Mouse (Mus musculus) kidney, embryonic 15.5 days (tissue): ENCODE measurements at regions not wholly inside any gene's neighbourhood (a gene's known extent, or its start where the extent isn't known, plus 50 kb on each side); places are given as distances from the start of the nearest gene placed in this dataset.

Experiments used
- ATAC-seq: fragments of 200-750 bp; cut with Nextera tagmentation; replicated peaks from 2 replicates; pipeline ENCODE4 v1.8.0; 2017; ENCODE audit warnings: moderate TSS enrichment; ENCODE audit not compliant: low FRiP score
- H3K27ac ChIP-seq: fragments of 300-500 bp; sonication (generic); 2 replicates; pipeline ENCODE4 v1.5.1; 2015; ENCODE audit warnings: mild to moderate bottlenecking, inconsistent platforms
- H3K27me3 ChIP-seq: fragments of 300-500 bp; sonication (generic); 2 replicates; pipeline ENCODE4 v1.6.1; 2015; ENCODE audit warnings: inconsistent platforms
- H3K36me3 ChIP-seq: fragments of 300-500 bp; sonication (generic); 2 replicates; pipeline ENCODE4 v1.6.1; 2015; ENCODE audit warnings: inconsistent platforms
- H3K4me1 ChIP-seq: fragments of 300-500 bp; sonication (generic); 2 replicates; pipeline ENCODE4 v1.6.1; 2015; ENCODE audit warnings: inconsistent platforms
- H3K4me2 ChIP-seq: fragments of 300-500 bp; sonication (generic); 2 replicates; pipeline ENCODE4 v1.6.1; 2015; ENCODE audit warnings: moderate library complexity, mild to moderate bottlenecking, inconsistent platforms
- H3K4me3 ChIP-seq: fragments of 300-500 bp; sonication (generic); replicated peaks from 2 replicates; pipeline ENCODE4 v1.5.1; 2015; ENCODE audit warnings: mild to moderate bottlenecking, inconsistent platforms
- H3K9ac ChIP-seq: fragments of 300-500 bp; sonication (generic); 2 replicates; pipeline ENCODE4 v1.6.1; 2015; ENCODE audit warnings: mild to moderate bottlenecking, inconsistent platforms
- H3K9me3 ChIP-seq: fragments of 300-500 bp; sonication (generic); replicated peaks from 2 replicates; pipeline ENCODE4 v1.6.1; 2016; ENCODE audit warnings: inconsistent platforms
- WGBS: fragments of 180-500 bp; shearing (Covaris S2); methylation state at CpG from one replicate; pipeline ENCODE4 v1.1.7; 2015; ENCODE audit warnings: mixed read lengths; 5-methylcytosine and 5-hydroxymethylcytosine counted together

DNA sequence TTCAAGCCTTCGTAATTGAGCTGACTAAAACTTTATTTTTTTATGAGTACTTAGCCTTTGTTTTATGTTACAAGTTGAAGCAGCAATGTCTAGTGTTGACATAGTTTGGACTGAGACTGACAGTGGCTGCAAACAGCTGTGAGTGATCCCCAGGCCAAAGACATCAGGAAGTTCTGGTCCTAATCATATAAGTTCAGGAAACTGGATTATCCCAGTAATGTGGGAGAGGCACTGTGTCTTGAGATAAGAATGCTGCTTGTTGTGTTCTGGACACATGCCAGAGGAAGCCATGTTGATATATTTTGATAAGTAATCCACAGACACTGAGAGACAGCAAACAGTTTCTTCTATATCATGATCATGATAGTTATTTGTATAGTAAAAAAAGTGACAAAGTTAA lies 153.4 kb downstream of the Lrriq3 start:
- no peaks in the 10 kb centered on the region for H3K4me1 ChIP-seq
- no peak overlapping the region for H3K4me3 ChIP-seq
- 69% methylated on average over 1 of the region's 1 CpGs for WGBS
- no peak overlapping the region for H3K27ac ChIP-seq
- no peaks in the 10 kb centered on the region for H3K9me3 ChIP-seq
- H3K27me3 ChIP-seq = no peaks in the 10 kb centered on the region
- no peak overlapping the region for H3K9ac ChIP-seq
- no peak overlapping the region for H3K4me2 ChIP-seq
- no peak for ATAC-seq
- no peaks in the 10 kb centered on the region for H3K36me3 ChIP-seq

DNA sequence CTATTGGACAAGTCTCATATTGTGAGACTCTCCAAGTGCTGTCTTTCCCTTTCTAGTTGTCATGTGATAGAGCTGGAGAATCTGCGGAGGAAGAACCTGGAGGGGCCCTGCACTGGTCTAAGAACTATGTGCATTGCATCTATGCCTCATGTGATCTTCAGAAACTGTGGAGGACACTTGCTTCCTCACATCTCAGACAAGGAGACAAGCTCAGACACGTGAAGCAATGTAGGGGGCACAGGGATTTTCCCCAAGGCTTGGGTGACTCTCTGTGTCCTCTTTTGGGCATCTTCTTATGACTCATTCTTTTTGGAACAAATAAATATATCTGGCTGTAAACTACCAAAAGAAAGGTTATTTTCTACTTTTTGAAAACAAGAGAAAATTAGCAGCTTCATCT lies 153.9 kb downstream of the Lrriq3 start:
- no peak for ATAC-seq
- Histone ChIP-seq H3K27ac (no peak overlapping the region), H3K4me1 (no peaks in the 10 kb centered on the region), H3K4me2 (no peak overlapping the region), H3K9me3 (no peaks in the 10 kb centered on the region), H3K27me3 (no peaks in the 10 kb centered on the region), H3K4me3 (no peak overlapping the region), H3K9ac (no peak overlapping the region), H3K36me3 (no peaks in the 10 kb centered on the region)
- WGBS = 80% methylated on average over 2 of the region's 2 CpGs

DNA sequence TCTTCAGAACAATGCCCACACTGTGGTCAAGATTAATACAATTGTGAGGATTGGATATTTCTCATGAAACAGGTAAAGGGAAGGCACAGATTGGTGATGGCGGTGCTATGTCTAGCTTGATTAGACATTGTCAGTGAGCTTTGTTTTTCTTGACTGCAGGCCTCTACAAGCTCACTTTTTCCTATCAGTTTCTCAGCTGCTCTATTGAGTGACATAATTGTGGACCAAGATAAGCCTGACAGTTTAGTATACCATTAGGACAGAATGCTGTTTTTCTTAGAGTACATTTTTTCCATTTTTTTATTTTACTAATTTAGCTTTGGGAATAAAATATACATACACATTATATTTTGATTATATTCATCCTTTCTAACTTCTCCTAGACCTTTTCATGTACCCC lies 154.7 kb downstream of the Lrriq3 start:
- H3K4me2 ChIP-seq = no peak overlapping the region
- no peaks in the 10 kb centered on the region for H3K9me3 ChIP-seq
- no peaks in the 10 kb centered on the region for H3K36me3 ChIP-seq
- no peak for ATAC-seq
- H3K27me3 ChIP-seq = no peaks in the 10 kb centered on the region
- 90% methylated on average over 1 of the region's 1 CpGs for WGBS
- H3K4me3 ChIP-seq = no peak overlapping the region
- no peak overlapping the region for H3K27ac ChIP-seq
- no peak overlapping the region for H3K9ac ChIP-seq
- no peaks in the 10 kb centered on the region for H3K4me1 ChIP-seq

DNA sequence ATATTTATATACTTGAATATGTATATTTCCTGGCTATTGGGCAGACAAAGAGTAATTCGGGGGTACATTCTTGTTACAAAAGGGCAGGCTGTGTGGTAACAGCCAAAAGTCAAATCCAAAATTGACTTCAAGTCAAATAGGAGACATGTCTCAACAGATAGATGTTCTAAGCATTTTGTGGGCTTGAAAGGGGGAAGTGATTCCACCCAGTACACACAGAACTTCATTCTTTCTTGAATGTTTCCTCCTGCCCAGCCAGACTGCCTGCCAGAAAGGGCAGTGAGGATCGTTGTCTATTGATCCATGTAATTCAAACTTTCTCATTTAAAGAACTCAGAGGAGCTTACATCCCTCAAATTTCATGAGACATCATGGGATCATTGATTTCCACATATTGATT lies 157.7 kb downstream of the Lrriq3 start:
- 87% methylated on average over 2 of the region's 2 CpGs for WGBS
- Histone ChIP-seq H3K27ac (no peak overlapping the region), H3K27me3 (no peaks in the 10 kb centered on the region), H3K36me3 (no peaks in the 10 kb centered on the region), H3K4me3 (no peak overlapping the region), H3K9me3 (no peaks in the 10 kb centered on the region), H3K4me2 (no peak overlapping the region), H3K9ac (no peak overlapping the region), H3K4me1 (no peaks in the 10 kb centered on the region)
- no peak for ATAC-seq

DNA sequence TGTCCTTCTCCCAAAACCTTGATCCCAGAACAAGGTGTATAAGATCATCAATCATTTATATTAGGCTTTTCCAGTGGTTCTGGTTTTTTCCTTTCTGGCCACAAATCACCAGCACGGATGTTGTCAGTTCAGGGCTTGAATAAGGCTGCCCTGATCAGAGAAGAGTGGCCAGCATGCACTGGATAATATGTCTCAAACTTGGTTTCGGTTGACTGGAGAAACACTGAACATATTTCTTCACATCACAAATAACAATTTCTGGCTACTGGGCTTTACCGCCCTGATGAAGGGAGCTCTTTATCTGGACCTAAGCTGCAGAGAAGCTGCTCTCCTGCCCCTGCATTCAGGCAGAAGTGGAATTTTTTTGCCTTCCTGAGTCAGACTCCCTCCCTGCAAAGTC lies 205.0 kb downstream of the Lrriq3 start:
- H3K36me3 ChIP-seq = no peaks in the 10 kb centered on the region
- no peak overlapping the region for H3K9ac ChIP-seq
- H3K9me3 ChIP-seq = no peaks in the 10 kb centered on the region
- ATAC-seq = peak; percentile 29; the same call in 1 of the 2 replicates
- WGBS = 34% methylated on average over 3 of the region's 3 CpGs
- no peaks in the 10 kb centered on the region for H3K27me3 ChIP-seq
- no peaks in the 10 kb centered on the region for H3K4me1 ChIP-seq
- no peak overlapping the region for H3K4me3 ChIP-seq
- no peak overlapping the region for H3K27ac ChIP-seq
- H3K4me2 ChIP-seq = no peak overlapping the region

DNA sequence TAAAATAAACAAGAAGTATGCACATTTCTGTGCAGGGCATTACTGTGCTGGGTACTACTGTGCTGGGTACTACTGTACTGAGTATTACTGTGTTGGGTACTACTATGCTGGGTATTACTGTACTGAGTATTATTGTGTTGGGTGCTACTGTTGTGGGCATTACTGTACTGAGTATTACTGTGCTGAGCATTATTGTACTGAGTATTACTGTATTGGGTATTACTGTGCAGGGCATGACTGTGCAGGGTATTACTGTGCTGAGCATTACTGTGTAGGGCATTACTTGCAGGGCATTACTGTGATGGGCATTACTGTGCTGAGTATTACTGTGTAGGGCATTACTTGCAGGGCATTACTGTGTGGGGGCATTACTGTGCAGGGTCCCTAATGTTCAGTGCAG lies 205.5 kb downstream of the Lrriq3 start:
- ATAC-seq = peak; percentile 58; the same call in 1 of the 2 replicates
- H3K9me3 ChIP-seq = no peaks in the 10 kb centered on the region
- no peak overlapping the region for H3K9ac ChIP-seq
- no peaks in the 10 kb centered on the region for H3K4me1 ChIP-seq
- no peak overlapping the region for H3K4me3 ChIP-seq
- H3K36me3 ChIP-seq = no peaks in the 10 kb centered on the region
- H3K27ac ChIP-seq = no peak overlapping the region
- no peaks in the 10 kb centered on the region for H3K27me3 ChIP-seq
- no peak overlapping the region for H3K4me2 ChIP-seq

DNA sequence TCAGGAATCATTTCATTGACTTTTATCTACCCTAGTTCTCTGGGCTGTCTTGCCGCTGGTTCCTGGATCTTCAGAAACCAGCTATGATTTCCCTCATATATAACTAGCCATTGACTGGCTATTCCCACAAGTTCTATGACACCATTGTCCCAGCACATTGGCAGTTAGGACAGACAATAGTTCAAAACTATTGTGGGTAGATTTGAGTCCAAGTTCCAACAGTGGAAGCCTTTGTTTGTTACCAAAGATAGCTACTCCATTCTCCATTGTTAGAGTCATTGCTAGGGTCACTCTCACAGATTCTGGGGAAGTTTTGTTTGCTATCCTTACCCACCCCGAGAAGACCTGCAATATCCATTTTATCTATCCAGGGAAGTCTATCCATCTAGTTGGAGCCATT lies 229.1 kb downstream of the Lrriq3 start:
- H3K36me3 ChIP-seq = no peaks in the 10 kb centered on the region
- no peak for ATAC-seq
- H3K4me3 ChIP-seq = no peak overlapping the region
- 86% methylated on average over 2 of the region's 2 CpGs for WGBS
- H3K27me3 ChIP-seq = no peaks in the 10 kb centered on the region
- no peaks in the 10 kb centered on the region for H3K9me3 ChIP-seq
- H3K27ac ChIP-seq = no peak overlapping the region
- H3K9ac ChIP-seq = no peak overlapping the region
- H3K4me1 ChIP-seq = no peaks in the 10 kb centered on the region
- no peak overlapping the region for H3K4me2 ChIP-seq

DNA sequence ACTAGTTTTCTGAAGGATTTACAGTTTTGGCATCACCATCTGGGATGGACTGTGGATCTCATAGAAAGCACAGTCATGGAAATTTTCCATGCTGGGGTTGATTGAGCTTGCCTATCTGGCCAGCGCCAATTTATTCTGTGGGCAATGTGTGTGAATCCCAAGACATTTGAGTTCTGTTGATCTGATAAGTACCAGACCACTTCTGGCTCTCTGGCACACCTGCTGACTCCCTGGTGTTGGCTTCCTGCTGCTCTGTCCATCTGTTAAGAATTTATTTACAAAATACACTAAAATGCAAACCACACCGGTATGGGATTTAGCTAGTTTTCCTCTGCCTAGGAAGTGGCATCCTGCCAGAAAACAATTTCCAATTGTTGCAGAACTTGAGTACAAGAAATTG lies 236.5 kb downstream of the Lrriq3 start:
- Histone ChIP-seq H3K4me2 (no peak overlapping the region), H3K4me1 (no peaks in the 10 kb centered on the region), H3K36me3 (no peaks in the 10 kb centered on the region), H3K4me3 (no peak overlapping the region), H3K27me3 (no peaks in the 10 kb centered on the region), H3K27ac (no peak overlapping the region), H3K9me3 (no peaks in the 10 kb centered on the region), H3K9ac (no peak overlapping the region)
- no peak for ATAC-seq
- 83% methylated on average over 2 of the region's 2 CpGs for WGBS

DNA sequence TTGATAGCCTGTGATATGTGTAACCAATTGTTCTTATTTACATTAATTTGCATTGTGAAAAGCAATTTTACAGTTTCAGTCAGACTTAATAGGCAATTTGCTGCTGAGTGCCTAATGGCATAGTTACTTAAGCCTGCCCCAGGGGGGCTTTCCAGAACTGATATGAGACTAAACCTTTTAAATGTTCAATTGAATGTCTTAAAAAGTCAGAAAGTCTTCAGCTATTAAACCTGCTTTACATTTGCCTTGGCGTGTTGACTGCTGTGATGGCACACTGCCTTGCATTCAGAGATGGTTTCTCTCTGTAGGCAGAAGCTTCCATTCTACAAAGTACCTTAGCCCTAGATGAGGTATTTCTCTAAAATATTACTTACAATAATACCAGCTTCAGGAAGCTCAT lies 256.0 kb downstream of the Lrriq3 start:
- WGBS = 82% methylated on average over 1 of the region's 1 CpGs
- Histone ChIP-seq H3K4me3 (no peak overlapping the region), H3K36me3 (no peaks in the 10 kb centered on the region), H3K27me3 (no peaks in the 10 kb centered on the region), H3K9ac (no peak overlapping the region), H3K27ac (no peak overlapping the region), H3K4me1 (no peaks in the 10 kb centered on the region), H3K9me3 (no peaks in the 10 kb centered on the region), H3K4me2 (no peak overlapping the region)
- ATAC-seq = no peak

DNA sequence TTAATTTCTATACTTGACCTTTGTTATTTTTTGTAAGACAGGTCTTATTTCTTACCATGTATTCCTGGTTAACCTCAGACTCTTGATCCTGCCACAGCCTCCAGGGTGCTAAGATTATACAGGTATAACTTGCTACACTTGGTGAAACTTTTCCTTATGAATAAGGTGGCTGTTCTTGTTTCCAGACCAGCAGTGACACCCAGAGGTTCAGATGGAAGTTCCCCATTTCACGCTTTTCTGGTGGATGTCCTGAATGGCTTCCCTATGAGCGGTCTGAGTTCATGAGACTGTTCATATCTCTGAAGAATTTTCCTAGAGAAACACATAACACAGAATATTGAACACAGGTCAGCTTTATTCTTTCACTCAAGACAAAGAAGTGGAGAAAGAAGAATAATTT lies 258.4 kb downstream of the Lrriq3 start:
- H3K4me1 ChIP-seq = no peaks in the 10 kb centered on the region
- no peak overlapping the region for H3K9ac ChIP-seq
- H3K27ac ChIP-seq = no peak overlapping the region
- no peak overlapping the region for H3K4me2 ChIP-seq
- no peak for ATAC-seq
- no peaks in the 10 kb centered on the region for H3K27me3 ChIP-seq
- H3K9me3 ChIP-seq = no peaks in the 10 kb centered on the region
- no peak overlapping the region for H3K4me3 ChIP-seq
- H3K36me3 ChIP-seq = no peaks in the 10 kb centered on the region
- 76% methylated on average over 2 of the region's 2 CpGs for WGBS

DNA sequence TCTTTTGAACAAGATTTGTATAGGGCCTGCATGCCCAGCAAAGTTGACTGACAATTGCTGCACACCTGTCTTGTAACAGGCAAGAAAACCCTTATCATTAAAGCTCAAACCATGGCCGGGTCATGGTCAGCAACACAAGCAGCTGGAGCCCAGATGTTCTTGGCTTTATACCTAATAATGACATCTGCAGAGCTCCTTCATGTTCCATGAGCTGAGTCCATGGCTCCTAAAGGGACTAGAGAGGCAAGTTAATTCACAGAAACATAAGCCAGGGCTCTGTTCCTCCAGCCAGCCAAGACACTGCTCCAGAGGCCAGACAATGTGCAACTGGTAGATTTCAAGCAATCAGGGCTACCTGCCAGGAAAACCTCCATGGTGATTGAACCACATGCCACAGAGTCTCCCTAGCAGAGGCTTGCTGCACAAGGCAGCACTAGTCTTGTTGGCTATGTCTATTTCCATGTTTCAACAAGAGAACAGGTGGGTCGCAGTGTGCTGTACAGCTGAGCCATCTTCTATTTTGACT lies 259.1 kb downstream of the Lrriq3 start:
- WGBS = 91% methylated on average over 2 of the region's 2 CpGs
- no peaks in the 10 kb centered on the region for H3K36me3 ChIP-seq

DNA sequence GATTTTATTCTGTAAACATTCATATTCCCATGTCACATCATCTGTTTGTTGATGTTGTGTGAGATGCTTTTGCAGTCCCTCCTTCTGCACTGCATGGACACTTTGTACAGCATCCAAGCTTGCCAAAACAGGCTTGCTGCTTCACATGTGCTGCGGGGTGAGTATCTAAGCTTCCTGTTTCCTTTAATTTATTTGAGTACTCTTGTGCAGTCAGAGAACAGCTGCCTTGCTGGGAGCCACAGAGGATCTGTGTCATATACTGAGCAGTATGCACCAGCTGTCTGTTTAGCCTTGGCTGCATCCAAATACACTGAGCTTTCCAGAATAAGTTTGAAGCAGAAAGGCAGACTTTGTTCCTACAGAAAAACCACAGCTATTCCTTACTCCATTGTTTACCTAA lies 267.2 kb downstream of the Lrriq3 start:
- Histone ChIP-seq H3K4me3 (no peak overlapping the region), H3K4me1 (no peaks in the 10 kb centered on the region), H3K36me3 (no peaks in the 10 kb centered on the region), H3K27ac (no peak overlapping the region), H3K9ac (no peak overlapping the region), H3K27me3 (no peaks in the 10 kb centered on the region), H3K4me2 (no peak overlapping the region), H3K9me3 (no peaks in the 10 kb centered on the region)
- ATAC-seq = no peak
- WGBS = 61% methylated on average over 1 of the region's 1 CpGs

More for the DNA sequence above, 259.1 kb downstream of the Lrriq3 start:
- Histone ChIP-seq H3K9ac (no peak overlapping the region), H3K4me3 (no peak overlapping the region), H3K27ac (no peak overlapping the region), H3K27me3 (no peaks in the 10 kb centered on the region), H3K4me2 (no peak overlapping the region), H3K9me3 (no peaks in the 10 kb centered on the region), H3K4me1 (no peaks in the 10 kb centered on the region)
- ATAC-seq = no peak

DNA sequence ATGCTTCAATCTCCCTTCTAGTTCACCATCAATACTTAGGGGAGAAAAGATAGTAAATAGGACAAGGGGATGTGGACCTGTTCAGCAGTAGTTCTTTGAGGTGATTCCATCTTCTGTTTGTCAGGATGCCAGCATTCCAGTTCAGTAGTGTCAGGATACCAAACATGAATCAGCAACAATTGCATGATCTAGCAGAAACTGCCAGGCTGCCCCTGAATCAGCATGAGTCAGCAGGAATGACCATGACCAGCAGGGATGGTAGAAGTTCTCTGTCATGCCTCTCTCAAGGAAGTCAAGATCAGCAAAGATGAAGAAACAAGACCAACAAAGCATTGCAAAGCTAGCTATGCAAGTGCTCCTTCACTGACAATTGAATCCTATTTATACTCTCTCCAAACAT lies 277.5 kb downstream of the Lrriq3 start:
- Histone ChIP-seq H3K27me3 (no peaks in the 10 kb centered on the region), H3K9me3 (no peaks in the 10 kb centered on the region), H3K4me1 (no peaks in the 10 kb centered on the region), H3K4me3 (no peak overlapping the region), H3K27ac (no peak overlapping the region), H3K4me2 (no peak overlapping the region), H3K36me3 (no peaks in the 10 kb centered on the region), H3K9ac (no peak overlapping the region)
- no peak for ATAC-seq
